Mouse (Mus musculus) hindbrain, postnatal 0 days (tissue): ENCODE measurements around the gene Fxyd5. TPM values are rescaled to one million over a fixed set of nuclear protein-coding genes. Genes with fewer than 3 reads are reported as not detected.

Experiments
- ATAC-seq: fragments of 200-750 bp; cut with Nextera tagmentation; 2 replicates; pipeline ENCODE4 v1.8.0; 2017; ENCODE audit warnings: mild to moderate bottlenecking, moderate TSS enrichment, moderate library complexity
- DNase-seq: peaks from one replicate; pipeline ENCODE4 v3.0.0-alpha.2; 2015; ENCODE audit warnings: low spot score
- H3K27ac ChIP-seq: fragments of 300-500 bp; sonication (generic); 2 replicates; pipeline ENCODE4 v1.5.1; 2014; ENCODE audit warnings: mild to moderate bottlenecking
- H3K27me3 ChIP-seq: fragments of 300-500 bp; sonication (generic); 2 replicates; pipeline ENCODE4 v1.6.1; 2014; ENCODE audit warnings: low read length, mixed read lengths; ENCODE audit not compliant: insufficient read depth
- H3K36me3 ChIP-seq: fragments of 300-500 bp; sonication (generic); 2 replicates; pipeline ENCODE4 v1.6.1; 2014; ENCODE audit warnings: low read length, mixed read lengths; ENCODE audit not compliant: insufficient read depth
- H3K4me1 ChIP-seq: fragments of 300-500 bp; sonication (generic); 2 replicates; pipeline ENCODE4 v1.6.1; 2014; ENCODE audit warnings: antibody characterized with exemption, low read length, mixed read lengths; ENCODE audit not compliant: insufficient read depth
- H3K4me2 ChIP-seq: fragments of 300-500 bp; sonication (generic); 2 replicates; pipeline ENCODE4 v1.6.1; 2014; ENCODE audit warnings: low read depth, mild to moderate bottlenecking, low read length, moderate library complexity, mixed read lengths
- H3K4me3 ChIP-seq: fragments of 300-500 bp; sonication (generic); 2 replicates; pipeline ENCODE4 v1.5.1; 2014; ENCODE audit warnings: low read length
- H3K9ac ChIP-seq: fragments of 300-500 bp; sonication (generic); replicated peaks from 2 replicates; pipeline ENCODE4 v1.6.1; 2014; ENCODE audit warnings: mild to moderate bottlenecking, low read length, moderate library complexity, mixed read lengths
- H3K9me3 ChIP-seq: fragments of 300-500 bp; sonication (generic); 2 replicates; pipeline ENCODE4 v1.6.1; 2016; ENCODE audit warnings: low read length, mixed read lengths
- CTCF ChIP-seq: IDR thresholded peaks from 2 replicates; pipeline ENCODE4 v1.5.1; 2016; ENCODE audit warnings: antibody characterized with exemption, control low read depth, low read depth
- WGBS: fragments of 180-500 bp; shearing (Covaris S2); extraction: QIAGEN DNeasy Blood & Tissue Kit; methylation state at CpG from one replicate; pipeline ENCODE4 v1.1.7; 2014; 5-methylcytosine and 5-hydroxymethylcytosine counted together
- polyA plus RNA-seq: library from polyadenylated mRNA; unstranded; fragments of >200 nt; fragmentation: Nextera tagmentation; extraction: Ambion mirVana; gene quantifications from 2 replicates; pipeline ENCODE4 v1.2.1, GENCODE M21; 2015
- total RNA-seq: library from RNA; depleted of rRNA; stranded (reverse); fragments of >200 nt; gene quantifications from 2 replicates; pipeline ENCODE4 v1.2.3, GENCODE M21; 2014

Fxyd5 gene
- total and polyA plus RNA-seq, 2 experiments from 2014 or later: 22.1 to 35.3 TPM

- H3K4me1 ChIP-seq: no peaks in the 10 kb centered on the region
- no peaks in the 10 kb centered on the region for H3K9me3 ChIP-seq
- no peak overlapping the region for H3K27ac ChIP-seq
- no peak for TF ChIP-seq CTCF
- DNase-seq (peak; percentile 69), ATAC-seq (peak; percentile 64)
- no peak overlapping the region for H3K4me3 ChIP-seq
- no peak overlapping the region for H3K4me2 ChIP-seq
- no peaks in the 10 kb centered on the region for H3K36me3 ChIP-seq
- no peak overlapping the region for H3K9ac ChIP-seq
- no peaks in the 10 kb centered on the region for H3K27me3 ChIP-seq
- 36% methylated on average over 5 of the region's 5 CpGs for WGBS
These were observed 25.6 kb upstream of the Fxyd5 start for GRCm38 (mm10) chr7:31067836-31068235.

GRCm38 (mm10) chr7:31063074-31063560 is 20.8 kb upstream of the Fxyd5 start:
- H3K4me3 ChIP-seq: no peak overlapping the region
- no peaks in the 10 kb centered on the region for H3K9me3 ChIP-seq
- H3K4me2 ChIP-seq: no peak overlapping the region
- H3K36me3 ChIP-seq: no peaks in the 10 kb centered on the region
- WGBS: 84% methylated on average over 12 of the region's 12 CpGs
- TF ChIP-seq CTCF: no peak
- no peak overlapping the region for H3K27ac ChIP-seq
- no peaks in the 10 kb centered on the region for H3K4me1 ChIP-seq
- H3K9ac ChIP-seq: no peak overlapping the region
- no peaks in the 10 kb centered on the region for H3K27me3 ChIP-seq
- ATAC-seq (no peak), DNase-seq (no peak)

- Histone ChIP-seq H3K27ac (no peak overlapping the region), H3K4me2 (no peak overlapping the region), H3K36me3 (no peaks in the 10 kb centered on the region), H3K9ac (no peak overlapping the region), H3K4me1 (no peaks in the 10 kb centered on the region), H3K4me3 (no peak overlapping the region), H3K9me3 (no peaks in the 10 kb centered on the region), H3K27me3 (no peaks in the 10 kb centered on the region)
- ATAC-seq: no peak
- WGBS: 90% methylated on average over 7 of the region's 7 CpGs
- no peak for TF ChIP-seq CTCF
- no peak for DNase-seq
These were observed 18.3 kb upstream of the Fxyd5 start for GRCm38 (mm10) chr7:31060621-31061010.

GRCm38 (mm10) chr7:31059919-31060620 is 17.8 kb upstream of the Fxyd5 start:
- H3K4me3 ChIP-seq: no peak overlapping the region
- no peak overlapping the region for H3K27ac ChIP-seq
- no peak for DNase-seq
- 0 out of 2 replicates have a peak, but pooled peaks cover 3% of the 10 kb centered on the region for H3K4me1 ChIP-seq
- no peak for ATAC-seq
- H3K36me3 ChIP-seq: no peaks in the 10 kb centered on the region
- no peaks in the 10 kb centered on the region for H3K9me3 ChIP-seq
- no peak for TF ChIP-seq CTCF
- no peak overlapping the region for H3K4me2 ChIP-seq
- H3K27me3 ChIP-seq: no peaks in the 10 kb centered on the region
- 51% methylated on average over 11 of the region's 11 CpGs for WGBS
- H3K9ac ChIP-seq: no peak overlapping the region

GRCm38 (mm10) chr7:31059108-31059507 is 16.8 kb upstream of the Fxyd5 start, which contains the start of gene Lgi4:
Gene Lgi4 (plus strand): TSS chr7:31059342.
- H3K27ac ChIP-seq: no peak within 1 kb of the TSS
- 0% methylated on average over 2 of the region's 2 CpGs for WGBS

GRCm38 (mm10) chr7:31058211-31058610 is 15.9 kb upstream of the Fxyd5 start:
- 86% methylated on average over 6 of the region's 6 CpGs for WGBS
- H3K9ac ChIP-seq: no peak overlapping the region
- no peak overlapping the region for H3K4me2 ChIP-seq
- H3K27me3 ChIP-seq: no peaks in the 10 kb centered on the region
- TF ChIP-seq CTCF: no peak
- no peak overlapping the region for H3K27ac ChIP-seq
- no peak for DNase-seq
- no peak for ATAC-seq
- H3K36me3 ChIP-seq: no peaks in the 10 kb centered on the region
- H3K9me3 ChIP-seq: no peaks in the 10 kb centered on the region
- 0 out of 2 replicates have a peak, but pooled peaks cover 3% of the 10 kb centered on the region for H3K4me1 ChIP-seq
- no peak overlapping the region for H3K4me3 ChIP-seq

More at GRCm38 (mm10) chr7:31059108-31059507, 16.8 kb upstream of the Fxyd5 start, which contains the start of gene Lgi4:
- Histone ChIP-seq H3K4me1 (0 out of 2 replicates have a peak, but pooled peaks cover 3% of the 10 kb centered on the region), H3K9ac (no peak within 1 kb of the TSS), H3K36me3 (no peaks in the 10 kb centered on the region), H3K4me3 (no peak within 1 kb of the TSS), H3K27me3 (no peaks in the 10 kb centered on the region), H3K4me2 (no peak within 1 kb of the TSS), H3K9me3 (no peaks in the 10 kb centered on the region)
- ATAC-seq: peak; percentile 81
- DNase-seq: peak; percentile 72
- peak; percentile 97 for TF ChIP-seq CTCF

- 68% methylated on average over 5 of the region's 5 CpGs for WGBS
- H3K9ac ChIP-seq: no peak overlapping the region
- H3K27me3 ChIP-seq: no peaks in the 10 kb centered on the region
- H3K36me3 ChIP-seq: no peaks in the 10 kb centered on the region
- no peaks in the 10 kb centered on the region for H3K9me3 ChIP-seq
- DNase-seq (no peak), ATAC-seq (no peak)
- no peak for TF ChIP-seq CTCF
- no peak overlapping the region for H3K4me3 ChIP-seq
- no peak overlapping the region for H3K4me2 ChIP-seq
- peaks cover 5% of the 10 kb centered on the region; the same call in 1 of the 2 replicates for H3K4me1 ChIP-seq
- H3K27ac ChIP-seq: no peak overlapping the region
These were observed 15.4 kb upstream of the Fxyd5 start for GRCm38 (mm10) chr7:31057730-31058129.
